Comparison of ENCODE assay signal across 8 mouse cellular contexts in the genomic region with DNA sequence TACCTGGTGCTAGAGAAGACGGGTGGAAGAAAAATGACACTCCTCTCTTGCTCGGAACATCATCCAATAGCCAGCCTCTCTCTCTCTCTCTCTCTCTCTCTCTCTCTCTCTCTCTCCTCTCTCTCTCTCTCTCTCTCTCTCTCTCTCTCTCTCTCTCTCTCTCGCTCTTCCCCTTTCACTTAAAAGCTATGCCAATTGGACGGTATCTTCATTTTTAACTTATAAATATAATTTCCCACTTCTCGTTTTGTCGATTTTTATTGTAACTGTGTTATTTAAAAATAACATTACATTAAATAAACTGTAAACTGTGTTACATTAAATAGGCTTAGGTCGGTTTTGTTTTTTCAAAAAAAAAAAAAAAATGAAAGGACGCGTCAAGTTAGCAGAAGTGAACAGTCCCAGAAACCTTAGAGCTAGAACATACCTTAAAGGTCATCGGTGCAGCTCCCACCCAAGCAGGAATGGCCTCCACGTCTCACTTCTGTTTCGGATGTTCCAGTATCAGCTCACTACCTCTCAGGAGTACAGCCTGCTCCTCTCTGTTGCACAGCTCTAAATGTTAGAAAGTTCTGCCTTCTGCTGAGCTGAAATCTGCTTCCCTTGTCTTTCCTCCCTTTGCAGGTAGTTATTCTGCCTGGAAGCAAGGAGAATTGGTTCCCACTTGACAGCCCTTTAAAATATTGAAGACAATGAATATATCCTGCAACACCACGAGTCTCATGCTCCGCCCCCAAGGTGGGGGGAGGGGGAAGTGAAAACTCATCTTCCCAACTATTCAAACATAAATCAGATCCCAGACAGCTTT. TPM values are rescaled to one million over a fixed set of nuclear protein-coding genes. Genes with fewer than 3 reads are reported as not detected.
DNase-seq lines count a peak whose midpoint lies in the region; ATAC-seq and TF ChIP-seq lines count a peak whose summit lies in the region.

A gene (minus strand): TSS at position 682 of the 808 bp plus-strand sequence.

- no peaks in the 10 kb centered on the region for H3K9me3 ChIP-seq in G1E (replicated peaks)
- H3K9me3 ChIP-seq in heart, postnatal 0 days (replicated peaks; ENCODE audit: control insufficient read depth, low read length), result no peaks in the 10 kb centered on the region
- no peaks in the 10 kb centered on the region for H3K9me3 ChIP-seq in liver, postnatal 0 days (ENCODE audit: low read length)

- H3K4me3 ChIP-seq in G1E (ENCODE audit: low read depth, low read length), result peak within 1 kb of the TSS; percentile 98
- H3K4me3 ChIP-seq in bone marrow, adult 2 months (replicated peaks; ENCODE audit: control insufficient read depth, low read depth, low read length), result peak within 1 kb of the TSS; percentile 89
- peak within 1 kb of the TSS; percentile 96 for H3K4me3 ChIP-seq in heart, postnatal 0 days (ENCODE audit: low read depth, low read length)
- peak within 1 kb of the TSS; percentile 81 for H3K4me3 ChIP-seq in liver, postnatal 0 days (ENCODE audit: low read depth, low read length)

- no peak for TF ChIP-seq EP300 in heart, postnatal 0 days (IDR thresholded peaks at IDR 0.05; ENCODE audit: low read depth)
- no peak for TF ChIP-seq EP300 in liver, postnatal 0 days (IDR thresholded peaks at IDR 0.05; ENCODE audit: low read depth)

- peak within 1 kb of the TSS; percentile 98 for H3K27ac ChIP-seq in bone marrow, adult 2 months (ENCODE audit: control insufficient read depth, insufficient read depth, low read depth, low read length, poor library complexity)
- H3K27ac ChIP-seq in heart, postnatal 0 days (ENCODE audit: low read depth), result peak within 1 kb of the TSS; percentile 98
- peak within 1 kb of the TSS; percentile 97 for H3K27ac ChIP-seq in liver, postnatal 0 days (ENCODE audit: low read depth)

- peaks cover 34% of the 10 kb centered on the region for H3K4me1 ChIP-seq in G1E (ENCODE audit: insufficient read depth, low read depth, low read length)
- H3K4me1 ChIP-seq in bone marrow, adult 2 months (ENCODE audit: control insufficient read depth, insufficient read depth, low read length), result no peaks in the 10 kb centered on the region; the same call in 1 of the 2 replicates
- peaks cover 10% of the 10 kb centered on the region; the same call in 1 of the 2 replicates for H3K4me1 ChIP-seq in heart, postnatal 0 days (ENCODE audit: control insufficient read depth, insufficient read depth)
- H3K4me1 ChIP-seq in liver, postnatal 0 days (ENCODE audit: insufficient read depth), result peaks cover 20% of the 10 kb centered on the region

- under 1% methylated on average over 14 of the region's 14 CpGs for WGBS in bone marrow, adult 2 months
- 3% methylated on average over 14 of the region's 14 CpGs for WGBS in heart, postnatal 0 days
- whole genome bisulfite sequencing in liver, postnatal 0 days (ENCODE audit: insufficient replicate concordance), result under 1% methylated on average over 14 of the region's 14 CpGs

- H3K9ac ChIP-seq in heart, postnatal 0 days (replicated peaks; ENCODE audit: low read depth, low read length), result peak within 1 kb of the TSS; percentile 97
- H3K9ac ChIP-seq in liver, postnatal 0 days (replicated peaks), result peak within 1 kb of the TSS; percentile 97

- DNase-seq in G1E (ENCODE audit: low spot score), result no peak
- peak; percentile 20 for DNase-seq in heart, postnatal 0 days (ENCODE audit: low spot score)
- DNase-seq in kidney, postnatal 25 days, result peak; percentile 45 to 54
- peak; percentile 62 for DNase-seq in liver, postnatal 0 days
- no peak for DNase-seq in c-Kit-positive CD71-positive TER-119-positive erythroid progenitor cells, embryonic 14.5 days (ENCODE audit: low spot score)

- TF ChIP-seq CTCF in G1E (IDR thresholded peaks at IDR 0.05; ENCODE audit: low read depth, low read length), result no peak
- TF ChIP-seq CTCF in bone marrow, adult 2 months (IDR thresholded peaks at IDR 0.05; ENCODE audit: control insufficient read depth, insufficient read depth, low read length), result no peak
- no peak for TF ChIP-seq CTCF in heart, postnatal 0 days (IDR thresholded peaks at IDR 0.05; ENCODE audit: low read depth)
- no peak for TF ChIP-seq CTCF in liver, postnatal 0 days (IDR thresholded peaks at IDR 0.05; ENCODE audit: low read depth)

- peaks cover 6% of the 10 kb centered on the region for H3K36me3 ChIP-seq in G1E (replicated peaks)
- no peaks in the 10 kb centered on the region for H3K36me3 ChIP-seq in heart, postnatal 0 days (replicated peaks; ENCODE audit: control insufficient read depth, insufficient read depth, low read length)
- H3K36me3 ChIP-seq in liver, postnatal 0 days (replicated peaks; ENCODE audit: insufficient read depth, low read length), result no peaks in the 10 kb centered on the region

- no peak; the same call in 1 of the 2 replicates for ATAC-seq in G1E (ENCODE audit: extremely low read depth, insufficient number of reproducible peaks, low FRiP score, poor library complexity, severe bottlenecking)
- peak; percentile 55 for ATAC-seq in erythroid progenitor cell, adult 5-6 weeks (replicated peaks; ENCODE audit: low FRiP score, poor library complexity, severe bottlenecking)
- ATAC-seq in heart, postnatal 0 days (ENCODE audit: insufficient read depth, low read depth), result no peak
- ATAC-seq in liver, postnatal 0 days, result no peak
- no peak for ATAC-seq in neutrophil, adult 5-6 weeks (ENCODE audit: extremely low read depth, insufficient number of reproducible peaks, low FRiP score, poor library complexity, severe bottlenecking)

- TF ChIP-seq POLR2A in bone marrow, adult 2 months (IDR thresholded peaks at IDR 0.05; ENCODE audit: borderline replicate concordance, control insufficient read depth, low read depth, low read length), result no peak; the same call in 1 of the 2 replicates

- H3K4me2 ChIP-seq in heart, postnatal 0 days (ENCODE audit: low read depth, low read length), result peak within 1 kb of the TSS; percentile 81
- peak within 1 kb of the TSS; percentile 84 for H3K4me2 ChIP-seq in liver, postnatal 0 days (ENCODE audit: low read depth, low read length)

- H3K27me3 ChIP-seq in G1E (ENCODE audit: insufficient read depth, low read length), result no peaks in the 10 kb centered on the region
- H3K27me3 ChIP-seq in heart, postnatal 0 days (ENCODE audit: control insufficient read depth, insufficient read depth, low read length), result no peaks in the 10 kb centered on the region
- H3K27me3 ChIP-seq in liver, postnatal 0 days (ENCODE audit: insufficient read depth, low read length), result no peaks in the 10 kb centered on the region

RNA-seq across cellular contexts. Expression of the gene that starts here (rescaled TPM):
- total RNA-seq in G1E (2014; fragmentation: Nextera tagmentation), result 89.2 and 102 TPM in 2 replicates
- 83.0 and 95.0 TPM in 2 replicates for total RNA-seq in G1E (2017)
- polyA plus RNA-seq in G1E (2012), result 16.6 and 23.5 TPM in 2 replicates
- polyA plus RNA-seq in bone marrow, adult 2 months (2011; ENCODE audit: insufficient read depth, insufficient read length, low replicate concordance, missing spikeins), result 41.6 and 42.5 TPM in 2 replicates
- total RNA-seq in erythroid progenitor cell, adult 5-6 weeks (2015; ENCODE audit: low replicate concordance), result 106 and 118 TPM in 2 replicates
- 198 and 392 TPM in 2 replicates for total RNA-seq in erythroid progenitor cell, adult 5-6 weeks (2017; ENCODE audit: low replicate concordance)
- total RNA-seq in heart, postnatal 0 days (2014; rRNA removed; ENCODE audit: low replicate concordance), result 29.7 and 36.1 TPM in 2 replicates
- 34.1 and 43.4 TPM in 2 replicates for polyA plus RNA-seq in heart, postnatal 0 days (2015; fragmentation: Nextera tagmentation; extraction: Ambion mirVana)
- 37.1 and 39.0 TPM in 2 replicates for polyA plus RNA-seq in liver, postnatal 0 days (2015; fragmentation: Nextera tagmentation; extraction: Ambion mirVana)
- 118 and 132 TPM in 2 replicates for total RNA-seq in neutrophil, adult 5-6 weeks (2017)

Comparison
In these comparisons a context has a peak if more than half of its experiments do, and no peak if none do; other contexts are left out.
1. DNase-seq: peak in heart, postnatal 0 days (single experiment), kidney, postnatal 25 days (2 of 2) and liver, postnatal 0 days (single experiment); none in G1E (single experiment) and c-Kit-positive CD71-positive TER-119-positive erythroid progenitor cells, embryonic 14.5 days (single experiment).
2. Peak in every context shown above with its lines, with median percentiles within 50 percentile points of each other: H3K4me3 ChIP-seq and H3K27ac ChIP-seq.